Mouse (Mus musculus): ENCODE measurements around the gene Crnkl1. TPM values are rescaled to one million over a fixed set of nuclear protein-coding genes. Genes with fewer than 3 reads are reported as not detected.

Crnkl1 gene
- total RNA-seq, 2 experiments from 2014 or later, result 14.7 to 17.3 TPM

DNA sequence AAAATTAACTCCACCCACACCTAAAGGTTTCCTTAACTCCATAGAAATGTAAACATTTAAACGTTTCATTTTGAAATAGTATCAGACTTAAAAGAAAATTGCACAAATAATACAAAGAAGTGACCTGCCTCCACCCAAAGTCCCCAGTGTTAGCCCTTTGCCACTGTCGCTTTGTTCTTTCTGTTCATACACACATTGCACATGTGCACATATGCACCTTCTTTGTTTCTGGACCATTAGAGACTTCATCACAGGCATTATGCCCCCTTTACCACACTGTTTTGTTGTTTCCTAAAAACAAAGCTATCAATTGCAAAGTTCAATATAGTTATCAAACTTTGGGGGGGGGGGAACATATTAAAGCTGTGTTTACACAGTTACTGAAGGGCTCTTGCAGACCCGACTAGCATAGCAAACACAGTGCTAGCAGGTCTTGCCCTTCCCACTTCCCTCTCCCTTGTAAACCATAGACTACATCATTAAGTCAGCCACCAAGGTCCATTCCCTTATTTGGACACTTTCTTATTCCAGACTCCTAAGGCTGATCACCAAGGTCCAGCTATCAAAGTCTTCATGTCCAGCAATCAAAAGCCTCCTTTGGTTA lies 59.8 kb downstream of the Crnkl1 start:
- DNase-seq, result no peak

DNA sequence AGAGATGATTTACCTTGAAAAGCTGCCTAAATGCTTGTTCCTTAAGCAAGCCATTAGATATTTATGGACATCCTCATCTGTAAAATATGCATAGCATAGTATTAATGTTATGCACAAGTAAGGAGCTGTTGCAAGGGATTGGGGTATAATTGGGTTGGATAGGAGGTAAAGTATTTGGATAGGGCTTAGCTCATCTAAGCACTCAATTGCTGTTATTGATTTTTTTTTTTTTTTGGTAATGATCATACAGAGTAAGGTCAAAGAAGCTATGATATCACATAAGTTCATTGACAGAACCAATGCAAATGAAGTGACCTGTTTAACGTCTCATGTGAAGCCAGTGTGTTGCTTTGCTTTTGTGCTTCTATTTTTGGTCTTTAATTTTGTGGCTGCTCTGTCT lies 60.9 kb downstream of the Crnkl1 start:
- no peak for DNase-seq

DNA sequence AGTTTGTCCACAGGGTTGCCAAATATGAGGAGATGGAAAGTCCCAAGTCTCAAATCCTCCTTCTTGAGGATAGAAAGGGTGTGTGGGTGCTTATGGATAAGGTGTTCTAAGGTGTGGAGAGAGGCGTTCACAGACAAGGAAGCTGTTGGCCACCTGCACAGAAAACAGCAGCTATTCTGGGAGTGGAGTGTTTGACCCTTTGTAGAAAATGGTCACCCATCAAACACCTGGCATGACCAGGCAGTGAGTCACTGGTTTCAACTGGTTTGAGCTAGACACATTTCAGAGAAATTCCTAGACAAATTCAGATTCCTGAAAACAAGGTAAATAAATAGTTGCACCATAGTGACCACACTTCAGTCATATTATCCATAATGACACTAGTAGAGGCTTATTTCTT lies 62.7 kb downstream of the Crnkl1 start:
- DNase-seq, result no peak

DNA sequence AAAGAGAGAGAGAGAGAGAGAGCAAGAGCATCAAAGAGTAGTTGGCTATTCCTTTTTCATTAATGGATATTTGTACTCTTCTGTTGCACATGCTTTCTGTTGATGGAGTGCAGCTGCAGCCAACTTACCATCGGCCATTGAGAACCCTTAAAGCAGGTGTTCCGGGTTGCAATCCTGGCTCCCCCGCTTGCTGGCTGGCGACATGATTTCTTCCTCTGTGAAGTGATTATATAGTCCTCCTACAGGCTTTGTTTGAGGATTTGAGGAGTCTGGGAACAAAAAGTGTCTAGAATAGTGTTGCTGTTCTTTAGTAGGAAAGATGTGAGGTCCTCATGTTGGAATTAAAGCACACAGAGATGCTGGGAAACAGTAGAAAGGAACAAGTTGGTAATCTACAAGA lies 63.5 kb downstream of the Crnkl1 start:
- no peak for DNase-seq

Small RNA genes lying within 50 kb of the gene (microRNA-seq; reads per million reads assigned to microRNA genes)
- 0 reads per million in 2 experiments for gene Gm25026

Other genes starting within 250 kb of the Crnkl1 start
- 10 to 100 TPM; 58.8 to 59.0 TPM for gene Naa20, start 32.9 kb downstream of the Crnkl1 start, total RNA-seq (2021)
- gene Cfap61, start 230 bp downstream of the Crnkl1 start, total RNA-seq (2021), result under 1 TPM in 1 of 2 experiments, not detected in 1; 0.31 TPM

Measured in gastrocnemius, postnatal 10 days (tissue).